Mouse (Mus musculus) liver, embryonic 14 days (tissue): ENCODE results near the gene Art2b. TPM values are rescaled to one million over a fixed set of nuclear protein-coding genes. Genes with fewer than 3 reads are reported as not detected.

ENCODE experiments used
- polyA plus RNA-seq: library from polyadenylated mRNA; depleted of rRNA; stranded (reverse); fragments of >200 nt; gene quantifications from 2 replicates; pipeline ENCODE4 v1.2.3, GENCODE M21; 2012; rRNA removed

The Art2b gene
- 0.05 and 0.08 TPM in 2 replicates for polyA plus RNA-seq

DNA sequence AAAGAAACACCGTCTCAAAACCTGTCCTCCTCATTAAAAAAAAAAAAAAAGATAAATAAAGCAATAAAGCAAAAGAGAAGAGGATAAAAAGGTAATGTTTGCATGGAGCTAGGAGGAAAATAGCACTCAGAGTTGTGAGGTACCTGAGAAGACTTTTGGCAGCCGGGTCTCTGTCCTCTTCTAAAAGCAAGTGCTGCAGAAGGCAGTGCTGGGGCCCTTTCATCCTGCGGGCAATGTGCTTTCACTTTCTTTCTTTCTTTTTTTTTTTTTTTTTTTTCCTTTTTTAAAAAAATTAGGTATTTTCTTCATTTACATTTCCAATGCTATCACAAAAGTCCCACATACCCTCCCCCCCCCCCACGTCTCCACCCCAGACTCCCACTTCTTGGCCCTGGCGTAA, at the start of gene Art2b:
Gene Art2b, minus strand, starts transcription at position 193 of the 400 bp plus-strand sequence.

Other genes with a start within 250 kb of the Art2b start
- 12.3 and 15.2 TPM in 2 replicates for gene Arap1, start 237.5 kb downstream of the Art2b start, polyA plus RNA-seq
- not detected in 2 replicates for gene Gm45837, start 174.7 kb downstream of the Art2b start, polyA plus RNA-seq
- 2.5 and 3.2 TPM in 2 replicates for gene Pde2a, start 163.9 kb downstream of the Art2b start, polyA plus RNA-seq
- 8.3 and 8.9 TPM in 2 replicates for gene Clpb, start 78.0 kb upstream of the Art2b start, polyA plus RNA-seq
- gene Phox2a, start 232.7 kb upstream of the Art2b start, polyA plus RNA-seq: not detected in 2 replicates